Mouse (Mus musculus): ENCODE data around the gene Txnrd2. TPM values are rescaled to one million over a fixed set of nuclear protein-coding genes. Genes with fewer than 3 reads are reported as not detected.

The Txnrd2 gene
- total RNA-seq (2021) = 10 to 100 TPM; 19.7 to 21.4 TPM
- long read RNA-seq, experiment 1, transcript Txnrd2-206 (4 exons, 532 nt) = major isoform, 5 of 27 reads
- long read RNA-seq, experiment 1, partial matches to known transcripts = 4 of 27 reads
- long read RNA-seq, experiment 1, other reads (novel, unspliced or antisense) = 18 of 27 reads
- long read RNA-seq, experiment 2, transcript Txnrd2-206 (4 exons, 532 nt) = major isoform, 5 of 39 reads
- long read RNA-seq, experiment 2, partial matches to known transcripts = 9 of 39 reads
- long read RNA-seq, experiment 2, other reads (novel, unspliced or antisense) = 25 of 39 reads

DNA sequence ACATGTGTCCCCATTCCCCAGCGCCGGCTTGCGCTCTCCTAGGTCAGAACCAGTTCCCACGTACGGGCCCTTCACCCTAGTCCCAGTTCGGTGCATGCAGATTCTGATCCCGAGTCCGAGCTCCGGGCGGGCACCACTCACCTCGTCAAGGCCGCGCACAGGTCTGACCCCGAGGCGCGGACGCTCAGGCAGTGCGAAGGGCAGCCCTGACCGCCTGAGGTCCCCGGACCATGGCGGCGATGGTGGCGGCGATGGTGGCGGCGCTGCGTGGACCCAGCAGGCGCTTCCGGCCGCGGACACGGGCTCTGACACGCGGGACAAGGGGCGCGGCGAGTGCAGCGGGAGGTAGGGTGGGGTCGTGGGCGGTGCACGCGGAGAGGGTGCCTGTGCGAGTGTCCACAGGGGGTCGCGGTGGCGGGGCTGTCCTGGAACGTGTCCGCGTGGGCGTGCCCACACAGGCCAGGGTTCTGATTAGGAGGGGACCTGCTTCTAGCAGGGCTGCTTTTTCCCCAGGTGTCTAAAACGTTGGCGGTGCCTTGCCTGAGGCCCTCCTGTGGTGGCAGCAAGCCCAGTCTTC is at the start of gene Txnrd2:
Txnrd2 (plus strand) TSS at position 170 of the 577 bp plus-strand sequence.
- TF ChIP-seq CTCF (conservative IDR thresholded peaks at IDR 0.05) = peak; percentile 72
- Histone ChIP-seq H3K27ac (peak within 1 kb of the TSS; percentile 97), H3K4me3 (peak within 1 kb of the TSS; percentile 80)
- peak; percentile 63 to 66 for DNase-seq (ENCODE audit: low spot score in 2 of 2)

DNA sequence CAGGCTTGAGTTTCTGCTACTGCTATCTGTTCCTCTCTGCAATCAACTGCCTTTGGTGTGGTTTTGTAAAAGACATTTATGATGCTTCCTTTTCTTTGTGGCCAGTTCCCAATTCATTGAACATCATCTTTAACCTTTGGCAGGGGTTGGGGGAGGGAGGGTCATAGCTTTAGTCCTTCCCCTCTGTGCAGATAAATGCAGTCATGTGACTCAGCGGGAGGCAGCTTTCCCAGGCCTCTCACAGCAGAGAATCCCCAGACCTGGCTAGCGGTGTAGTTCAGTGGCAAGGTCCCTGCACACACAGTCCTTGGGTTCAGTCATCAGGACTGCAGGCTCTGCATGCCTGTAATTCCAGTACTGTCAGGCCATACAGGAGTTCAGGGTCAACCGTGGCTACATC is 49.0 kb upstream of the Txnrd2 start:
- no peak overlapping the region for H3K27ac ChIP-seq
- no peak for DNase-seq (ENCODE audit: low spot score in 2 of 2)
- no peak for TF ChIP-seq CTCF (conservative IDR thresholded peaks at IDR 0.05)
- H3K4me3 ChIP-seq = no peak overlapping the region

DNA sequence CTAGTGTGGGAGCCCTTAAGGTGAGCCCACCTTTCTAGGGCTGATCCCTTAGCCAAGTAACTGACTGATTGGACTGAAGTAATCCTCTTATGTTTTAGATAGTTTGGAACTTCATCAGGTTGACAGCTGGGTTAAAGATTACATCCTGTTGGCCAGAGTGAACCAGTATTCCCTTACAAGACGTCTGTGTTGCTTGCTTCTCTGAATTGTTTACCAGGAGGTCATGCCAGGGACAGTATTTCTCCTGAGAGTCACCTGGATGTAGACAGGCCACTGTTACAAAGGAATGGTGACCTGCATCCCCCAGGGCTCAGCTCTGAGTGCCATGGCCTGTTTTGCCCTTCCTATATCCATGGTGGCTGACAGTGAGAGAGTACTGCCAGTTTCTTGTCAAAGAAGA is 47.7 kb upstream of the Txnrd2 start:
- Histone ChIP-seq H3K27ac (no peak overlapping the region), H3K4me3 (no peak overlapping the region)
- no peak for DNase-seq (ENCODE audit: low spot score in 2 of 2)
- TF ChIP-seq CTCF (conservative IDR thresholded peaks at IDR 0.05) = no peak

DNA sequence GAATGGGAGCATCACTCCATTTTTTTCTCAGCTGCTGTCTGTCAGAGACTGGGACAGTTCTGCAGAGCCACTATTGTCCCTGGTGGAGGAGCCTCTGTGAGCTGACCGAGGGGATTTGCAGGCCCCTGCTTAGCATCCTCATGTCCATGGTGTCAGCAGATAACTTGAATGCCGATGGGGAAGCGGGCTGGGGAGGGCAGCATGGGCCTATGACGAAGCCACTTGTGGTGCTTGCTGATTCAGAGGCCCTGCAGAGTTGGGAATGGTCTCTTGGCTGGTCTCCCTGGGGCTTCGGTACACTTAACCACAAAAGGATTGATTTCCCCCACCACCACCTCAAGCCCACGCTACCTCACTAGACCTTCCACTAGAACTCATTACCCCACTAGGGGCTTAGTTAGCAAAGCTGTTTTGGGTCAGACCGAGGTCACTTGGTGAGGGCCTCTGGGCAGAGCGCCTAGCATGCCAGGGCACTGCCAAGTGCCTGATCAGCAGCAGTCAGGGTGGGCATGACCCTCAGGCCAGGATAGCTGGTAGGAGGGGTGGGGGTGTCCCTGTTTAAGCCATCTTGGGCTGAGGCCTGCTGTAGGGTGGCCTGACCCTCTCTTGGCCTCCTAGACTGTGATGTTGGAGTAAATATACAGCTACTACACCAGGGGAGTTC is 46.7 kb upstream of the Txnrd2 start:
- Histone ChIP-seq H3K4me3 (no peak overlapping the region), H3K27ac (peak overlapping the region; percentile 36; the same call in 1 of the 2 replicates)
- no peak for TF ChIP-seq CTCF (conservative IDR thresholded peaks at IDR 0.05)
- no peak for DNase-seq (ENCODE audit: low spot score in 2 of 2)

DNA sequence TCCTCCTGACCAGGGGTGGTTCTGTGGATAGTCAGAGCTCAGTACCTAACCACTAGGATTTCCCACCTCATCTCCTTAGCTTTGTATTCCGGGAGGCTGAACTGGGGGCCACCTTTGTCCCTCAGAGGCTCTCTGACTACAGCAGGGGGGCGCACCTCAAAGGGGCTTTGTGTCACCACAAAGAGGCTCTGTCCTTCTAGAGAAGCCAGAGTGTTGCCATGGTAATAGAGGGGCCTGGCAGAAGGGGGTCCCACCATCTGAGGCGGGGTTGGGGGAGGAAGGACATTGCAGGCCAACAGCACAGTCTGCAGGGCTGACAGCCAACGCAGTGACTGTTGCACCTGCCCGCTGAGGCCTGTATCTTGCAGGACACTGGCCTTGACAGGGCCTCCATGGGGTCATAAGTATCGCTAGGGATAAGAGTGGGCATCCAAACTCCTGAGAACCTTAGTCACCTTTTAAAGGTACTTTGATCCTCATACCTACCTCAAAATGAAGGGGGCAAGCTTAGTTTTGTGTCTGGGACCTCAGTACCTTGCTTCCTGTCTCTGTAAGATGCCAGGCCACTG is 45.6 kb upstream of the Txnrd2 start:
- TF ChIP-seq CTCF (conservative IDR thresholded peaks at IDR 0.05) = no peak
- DNase-seq (ENCODE audit: low spot score in 2 of 2) = no peak
- Histone ChIP-seq H3K27ac (peak overlapping the region; percentile 36; the same call in 1 of the 2 replicates), H3K4me3 (no peak overlapping the region)

DNA sequence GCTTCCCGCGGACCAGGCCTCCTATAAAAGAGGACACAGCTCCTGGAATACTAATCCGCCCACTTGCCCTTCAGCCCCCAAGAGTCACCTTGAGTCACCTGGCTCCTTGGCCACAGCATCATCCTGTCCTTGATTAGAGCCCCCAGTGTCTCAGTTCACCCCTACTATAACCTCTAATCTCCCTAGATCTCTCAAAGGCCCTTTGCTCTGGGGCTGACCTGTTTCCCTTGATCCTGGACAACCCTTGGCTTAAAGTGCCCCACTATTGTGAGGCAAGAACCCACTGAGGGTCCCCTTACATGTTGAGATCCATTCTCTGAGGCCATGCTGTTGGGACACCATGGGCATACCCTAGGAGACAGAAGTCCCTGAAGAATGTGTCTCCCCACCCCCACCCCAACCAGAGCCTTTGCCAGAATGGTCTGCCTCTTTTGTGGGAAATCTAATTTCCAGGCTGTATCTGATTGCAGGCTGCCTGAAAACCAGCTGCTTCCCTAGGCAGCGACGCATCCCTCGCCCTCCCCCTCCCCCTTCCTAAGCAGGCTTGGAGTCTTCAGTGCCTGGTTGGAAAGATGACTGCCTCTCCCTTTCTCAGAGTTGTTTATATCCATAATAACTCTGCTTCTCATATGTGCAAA is 44.4 kb upstream of the Txnrd2 start:
- no peak for TF ChIP-seq CTCF (conservative IDR thresholded peaks at IDR 0.05)

DNA sequence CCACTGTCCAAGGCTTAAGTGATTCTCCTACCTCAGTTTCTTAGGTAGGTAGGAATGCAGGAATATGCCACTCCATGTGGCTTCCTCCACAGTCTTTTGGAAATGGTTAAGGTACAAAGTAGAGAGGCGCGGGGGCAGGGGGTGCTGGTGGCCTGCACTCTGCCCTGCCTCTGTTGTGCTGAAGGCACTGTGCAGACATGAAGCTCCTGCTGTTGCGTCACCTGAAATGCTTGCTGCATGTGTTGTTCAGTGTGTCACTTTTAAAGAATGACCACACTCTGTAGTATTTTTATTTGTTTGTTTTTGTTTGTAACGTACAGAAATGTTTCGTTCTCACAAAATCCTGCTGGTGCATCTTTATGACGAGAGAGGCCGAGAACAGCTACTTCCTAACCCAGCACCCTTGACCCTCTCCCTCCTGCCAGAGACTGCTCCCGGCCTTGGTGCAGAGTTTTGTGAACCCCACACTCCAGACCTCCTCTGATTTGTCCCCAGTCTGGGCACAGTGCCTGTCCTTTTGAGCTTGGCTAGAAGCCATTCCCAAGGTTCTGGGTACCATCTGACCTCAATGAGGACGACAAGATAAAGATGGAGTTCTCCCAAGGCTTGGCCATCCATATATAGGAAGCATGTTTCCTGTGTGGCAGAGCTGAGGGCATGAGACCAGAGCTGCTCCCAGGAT is 43.0 kb upstream of the Txnrd2 start:
- no peak for TF ChIP-seq CTCF (conservative IDR thresholded peaks at IDR 0.05)
- DNase-seq (ENCODE audit: low spot score in 2 of 2) = no peak
- H3K27ac ChIP-seq = peak overlapping the region; percentile 18; the same call in 1 of the 2 replicates
- H3K4me3 ChIP-seq = no peak overlapping the region

More for the DNA sequence above, 44.4 kb upstream of the Txnrd2 start:
- Histone ChIP-seq H3K27ac (peak overlapping the region; percentile 21; the same call in 1 of the 2 replicates), H3K4me3 (no peak overlapping the region)
- DNase-seq (ENCODE audit: low spot score in 2 of 2) = no peak

DNA sequence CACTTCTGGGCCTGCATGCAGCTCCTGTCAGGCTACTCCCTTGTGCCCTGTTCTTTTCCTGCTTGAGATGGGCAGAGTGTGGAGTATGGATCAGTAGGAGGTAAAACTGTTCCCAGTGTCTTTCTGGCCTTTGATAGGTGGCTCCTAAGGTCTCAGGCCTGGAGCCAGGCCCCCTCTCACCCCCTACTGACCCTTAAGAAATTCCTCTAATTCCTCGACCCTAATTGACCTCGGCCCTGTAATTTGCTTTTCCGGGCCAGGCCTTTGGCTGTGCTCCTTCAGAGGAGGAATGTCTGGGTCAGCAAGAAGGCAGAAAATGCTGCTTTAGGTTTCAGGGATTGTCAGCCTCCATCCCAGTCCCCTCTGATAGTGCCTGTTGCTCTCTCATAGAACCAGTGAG is 42.4 kb upstream of the Txnrd2 start:
- no peak for TF ChIP-seq CTCF (conservative IDR thresholded peaks at IDR 0.05)
- Histone ChIP-seq H3K4me3 (no peak overlapping the region), H3K27ac (peak overlapping the region; percentile 18; the same call in 1 of the 2 replicates)
- DNase-seq (ENCODE audit: low spot score in 2 of 2) = no peak

DNA sequence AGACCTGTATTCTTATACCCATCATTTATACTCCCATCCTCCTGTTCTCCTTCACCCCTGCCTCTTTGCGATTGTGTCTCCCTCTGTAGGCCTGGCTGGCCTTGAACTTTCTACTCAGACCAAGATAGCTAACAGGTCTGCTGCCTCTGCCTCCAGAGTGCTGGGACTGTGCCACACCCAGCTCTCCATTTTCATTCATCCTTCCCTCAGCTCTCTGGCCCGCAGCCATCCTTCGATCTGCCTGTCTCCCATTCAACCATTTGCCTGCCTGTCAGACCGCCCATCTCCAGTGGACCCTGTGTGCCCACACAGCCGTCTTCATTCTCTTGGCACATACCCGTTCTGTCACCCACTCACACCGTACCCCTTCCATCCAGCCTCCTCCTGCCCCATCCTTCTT is 42.0 kb upstream of the Txnrd2 start:
- DNase-seq (ENCODE audit: low spot score in 2 of 2) = no peak
- Histone ChIP-seq H3K4me3 (no peak overlapping the region), H3K27ac (peak overlapping the region; percentile 18; the same call in 1 of the 2 replicates)
- TF ChIP-seq CTCF (conservative IDR thresholded peaks at IDR 0.05) = no peak

DNA sequence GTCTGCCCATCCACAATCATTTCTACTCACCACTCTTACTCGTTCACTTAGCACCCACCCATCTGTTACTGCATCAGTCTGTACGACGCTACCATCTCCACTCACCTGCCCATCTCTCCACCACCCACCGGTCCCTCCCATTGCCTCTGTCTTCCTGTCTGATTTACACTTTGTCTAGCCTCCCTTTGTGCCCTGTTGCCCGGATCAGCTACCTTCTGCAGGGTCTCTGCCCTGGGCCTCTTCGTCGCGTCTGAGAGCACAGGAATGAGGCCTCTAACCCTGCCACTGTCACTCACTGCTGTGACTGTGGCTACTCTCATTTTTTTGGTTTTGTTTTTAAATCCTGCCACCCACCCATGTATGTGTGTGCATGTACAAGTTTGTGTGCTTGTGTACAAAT is 41.5 kb upstream of the Txnrd2 start:
- Histone ChIP-seq H3K4me3 (no peak overlapping the region), H3K27ac (no peak overlapping the region)
- no peak for DNase-seq (ENCODE audit: low spot score in 2 of 2)
- no peak for TF ChIP-seq CTCF (conservative IDR thresholded peaks at IDR 0.05)

DNA sequence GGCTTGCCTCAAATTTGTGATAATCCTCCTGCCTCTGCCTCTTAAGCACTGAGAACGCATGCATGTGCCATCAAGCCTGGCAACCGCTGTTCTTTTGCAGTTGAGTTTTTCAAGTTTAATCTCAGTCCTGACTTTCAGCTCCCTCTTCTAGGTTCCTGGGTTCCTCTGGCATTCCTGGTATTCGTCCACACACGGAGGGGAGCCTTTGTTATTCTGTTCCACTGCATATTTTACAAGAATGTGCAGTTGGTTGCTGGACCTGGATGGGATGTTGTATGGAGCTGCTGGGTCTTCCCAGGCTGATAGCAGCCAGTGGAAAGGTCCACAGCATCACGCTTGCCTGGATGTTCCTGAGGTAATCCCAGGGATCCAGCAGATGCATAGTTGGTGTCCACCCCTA is 40.8 kb upstream of the Txnrd2 start:
- no peak overlapping the region for H3K27ac ChIP-seq
- no peak overlapping the region for H3K4me3 ChIP-seq
- no peak for TF ChIP-seq CTCF (conservative IDR thresholded peaks at IDR 0.05)
- no peak for DNase-seq (ENCODE audit: low spot score in 2 of 2)

DNA sequence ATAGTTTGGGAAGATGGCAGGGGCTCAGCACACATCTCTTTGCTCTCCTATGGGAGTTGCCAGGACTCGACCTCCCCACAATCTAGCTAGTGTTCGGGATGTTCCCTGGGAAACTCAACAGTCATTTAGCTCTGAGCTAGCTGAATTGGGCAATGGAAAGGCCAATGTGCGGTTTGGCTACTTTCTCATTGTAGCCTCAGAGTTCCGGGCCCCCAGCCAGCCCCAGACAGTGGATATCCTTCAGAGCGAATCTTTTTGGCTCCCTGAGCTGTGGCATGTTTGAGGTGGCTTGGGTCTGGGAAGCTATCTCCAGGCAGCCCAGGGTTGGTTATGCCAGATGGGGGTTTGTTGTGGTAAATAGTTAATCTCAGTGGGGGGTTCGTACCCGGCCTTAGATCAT is 39.7 kb upstream of the Txnrd2 start:
- no peak for DNase-seq (ENCODE audit: low spot score in 2 of 2)
- no peak for TF ChIP-seq CTCF (conservative IDR thresholded peaks at IDR 0.05)
- Histone ChIP-seq H3K4me3 (no peak overlapping the region), H3K27ac (peak overlapping the region; percentile 23; the same call in 1 of the 2 replicates)
